Mouse (Mus musculus) layer of hippocampus, postnatal 25 days (tissue): ENCODE measurements at regions not wholly inside any gene's neighbourhood (a gene's known extent, or its start where the extent isn't known, plus 50 kb on each side); places are given as distances from the start of the nearest gene placed in this dataset.

ENCODE experiments used
- microRNA-seq, 2 experiments: library from miRNA; unstranded; fragments of <30 nt; microRNA quantifications; one replicate each; pipeline ENCODE4 v1.2.0; 2021

Small RNA genes in the stretch of these regions (microRNA-seq; reads per million reads assigned to microRNA genes)
- 0 reads per million in 2 experiments for gene Mir1187
